In genomic region chr11:120224488-120225255, GRCm38 (mm10) we compare ENCODE assay signal across 8 mouse cellular contexts. TPM values are rescaled to one million over a fixed set of nuclear protein-coding genes. Genes with fewer than 3 reads are reported as not detected.
DNase-seq lines count a peak whose midpoint lies in the region; ATAC-seq and TF ChIP-seq lines count a peak whose summit lies in the region.

No protein-coding gene starts in this region.

- H3K9ac ChIP-seq in hindbrain, embryonic 12.5 days = peak overlapping the region; percentile 97
- H3K9ac ChIP-seq in limb, embryonic 14.5 days (ENCODE audit: low read depth, low read length, severe bottlenecking) = peak overlapping the region; percentile 40
- H3K9ac ChIP-seq in stomach, embryonic 15.5 days = peak overlapping the region; percentile 2; the same call in 1 of the 2 replicates

- ATAC-seq in hindbrain, embryonic 12.5 days (ENCODE audit: low FRiP score) = no peak
- peak; percentile 24; the same call in 1 of the 2 replicates for ATAC-seq in limb, embryonic 14.5 days (ENCODE audit: low FRiP score, low read depth)
- ATAC-seq in stomach, embryonic 15.5 days (ENCODE audit: insufficient read depth, low FRiP score, low read depth) = 0 out of 2 replicates have a peak, but pooled peaks have one; percentile 20

- H3K4me2 ChIP-seq in hindbrain, embryonic 12.5 days (replicated peaks) = peak overlapping the region; percentile 50
- peak overlapping the region; percentile 50 for H3K4me2 ChIP-seq in limb, embryonic 14.5 days (replicated peaks; ENCODE audit: low read depth, low read length, severe bottlenecking)
- peak overlapping the region; percentile 40 for H3K4me2 ChIP-seq in stomach, embryonic 15.5 days

- no peaks in the 10 kb centered on the region for H3K36me3 ChIP-seq in hindbrain, embryonic 12.5 days
- peaks cover 6% of the 10 kb centered on the region; the same call in 1 of the 2 replicates for H3K36me3 ChIP-seq in limb, embryonic 14.5 days (ENCODE audit: control insufficient read depth, insufficient read depth, low read length)
- no peaks in the 10 kb centered on the region for H3K36me3 ChIP-seq in stomach, embryonic 15.5 days
- H3K36me3 ChIP-seq in thymus, adult 2 months (ENCODE audit: control insufficient read depth, insufficient read depth, low read length) = no peaks in the 10 kb centered on the region

- H3K9me3 ChIP-seq in hindbrain, embryonic 12.5 days (replicated peaks) = no peaks in the 10 kb centered on the region
- no peaks in the 10 kb centered on the region for H3K9me3 ChIP-seq in limb, embryonic 14.5 days (ENCODE audit: control insufficient read depth, low read length)
- H3K9me3 ChIP-seq in stomach, embryonic 15.5 days = no peaks in the 10 kb centered on the region

- peaks cover 87% of the 10 kb centered on the region for H3K4me1 ChIP-seq in hindbrain, embryonic 12.5 days
- H3K4me1 ChIP-seq in limb, embryonic 14.5 days (ENCODE audit: control insufficient read depth, insufficient read depth, low read length) = peaks cover 86% of the 10 kb centered on the region
- peaks cover 69% of the 10 kb centered on the region for H3K4me1 ChIP-seq in stomach, embryonic 15.5 days
- H3K4me1 ChIP-seq in thymus, adult 2 months (replicated peaks; ENCODE audit: control insufficient read depth, insufficient read depth, low read length) = peaks cover 33% of the 10 kb centered on the region

- H3K27me3 ChIP-seq in hindbrain, embryonic 12.5 days = no peaks in the 10 kb centered on the region
- H3K27me3 ChIP-seq in limb, embryonic 14.5 days (ENCODE audit: control insufficient read depth, insufficient read depth, low read length) = no peaks in the 10 kb centered on the region
- H3K27me3 ChIP-seq in stomach, embryonic 15.5 days (replicated peaks) = no peaks in the 10 kb centered on the region
- H3K27me3 ChIP-seq in thymus, adult 2 months (ENCODE audit: control insufficient read depth, insufficient read depth, low read length) = no peaks in the 10 kb centered on the region; the same call in 1 of the 2 replicates

- peak overlapping the region; percentile 57 for H3K4me3 ChIP-seq in gastrocnemius, adult 2 months
- peak overlapping the region; percentile 18; the same call in 1 of the 2 replicates for H3K4me3 ChIP-seq in hindbrain, embryonic 12.5 days
- peak overlapping the region; percentile 13; the same call in 1 of the 2 replicates for H3K4me3 ChIP-seq in limb, embryonic 14.5 days (replicated peaks; ENCODE audit: low read length)
- no peak overlapping the region for H3K4me3 ChIP-seq in stomach, embryonic 15.5 days (replicated peaks)
- H3K4me3 ChIP-seq in thymus, adult 2 months (ENCODE audit: control insufficient read depth, insufficient read depth, low read length) = no peak overlapping the region

- intact Hi-C loops in gastrocnemius, adult 2 months (cut with DNase I) = no loop called here

- TF ChIP-seq CTCF in gastrocnemius, adult 2 months (IDR thresholded peaks at IDR 0.05) = no peak
- no peak for TF ChIP-seq CTCF in thymus, adult 2 months (IDR thresholded peaks at IDR 0.05; ENCODE audit: borderline replicate concordance, control insufficient read depth, extremely low read depth, insufficient read depth, low read length, poor library complexity)

- TF ChIP-seq POLR2A in limb, embryonic 14.5 days (IDR thresholded peaks at IDR 0.05; ENCODE audit: borderline replicate concordance, extremely low read depth, insufficient read depth, insufficient read length) = no peak
- no peak for TF ChIP-seq POLR2A in thymus, adult 2 months (IDR thresholded peaks at IDR 0.05; ENCODE audit: control insufficient read depth, extremely low read depth, insufficient read depth, low read length, poor library complexity)

- 25% methylated on average over 11 of the region's 11 CpGs for WGBS in hindbrain, embryonic 12.5 days
- 31% methylated on average over 10 of the region's 11 CpGs for WGBS in limb, embryonic 14.5 days
- 32% methylated on average over 11 of the region's 11 CpGs for WGBS in stomach, embryonic 15.5 days
- WGBS in thymus, adult 2 months = 62% methylated on average over 11 of the region's 11 CpGs

- peak overlapping the region; percentile 77 for H3K27ac ChIP-seq in gastrocnemius, adult 2 months
- H3K27ac ChIP-seq in hindbrain, embryonic 12.5 days = peak overlapping the region; percentile 99
- H3K27ac ChIP-seq in limb, embryonic 14.5 days (replicated peaks; ENCODE audit: low read depth, low read length) = peak overlapping the region; percentile 49; the same call in 1 of the 2 replicates
- H3K27ac ChIP-seq in stomach, embryonic 15.5 days = peak overlapping the region; percentile 69
- H3K27ac ChIP-seq in thymus, adult 2 months (ENCODE audit: control insufficient read depth, insufficient read depth, low read length) = no peak overlapping the region

- DNase-seq in gastrocnemius, adult 2 months = no peak
- no peak for DNase-seq in gastrocnemius, adult 18-20 months (ENCODE audit: low spot score)
- DNase-seq in embryo, embryonic 10.5 days (ENCODE audit: low spot score) = peak; percentile 63
- DNase-seq in limb, embryonic 14.5 days (ENCODE audit: low spot score) = no peak
- no peak for DNase-seq in frontal cortex, adult 2 months (ENCODE audit: extremely low spot score in 1 of 2, low spot score in 1 of 2)
- no peak for DNase-seq in thymus, adult 2 months

RNA-seq across cellular contexts. Expression of gene Bahcc1, which starts 8.1 kb away (rescaled TPM):
- total RNA-seq in gastrocnemius, adult 2 months (2021) = 1 to 10 TPM; 3.5 to 5.3 TPM
- 1 to 10 TPM; 3.4 to 4.6 TPM for total RNA-seq in gastrocnemius, adult 18-20 months (2021)
- polyA plus RNA-seq in hindbrain, embryonic 12.5 days (2016; fragmentation: Nextera tagmentation; extraction: Ambion mirVana) = 21.9 and 23.8 TPM in 2 replicates
- polyA plus RNA-seq in limb, embryonic 14.5 days (2012; rRNA removed) = 22.9 and 28.3 TPM in 2 replicates
- 14.0 and 14.9 TPM in 2 replicates for polyA plus RNA-seq in limb, embryonic 14.5 days (2014; fragmentation: Nextera tagmentation; extraction: Ambion mirVana)
- polyA plus RNA-seq in stomach, embryonic 15.5 days (2015; fragmentation: Nextera tagmentation; extraction: Ambion mirVana) = 7.2 and 7.9 TPM in 2 replicates
- polyA plus RNA-seq in frontal cortex, adult 2 months (2012; rRNA removed) = 16.9 and 17.2 TPM in 2 replicates
- 11.0 and 15.1 TPM in 2 replicates for polyA plus RNA-seq in thymus, adult 2 months (2012; rRNA removed)

Comparison
In these comparisons a context has a peak if more than half of its experiments do, and no peak if none do; other contexts are left out.
1. H3K4me3 ChIP-seq: peak in gastrocnemius, adult 2 months (single experiment), hindbrain, embryonic 12.5 days (single experiment) and limb, embryonic 14.5 days (single experiment); none in stomach, embryonic 15.5 days (single experiment) and thymus, adult 2 months (single experiment).
2. H3K9ac ChIP-seq: peak in every context shown above with its lines; median percentile 97 in hindbrain, embryonic 12.5 days; 40 in limb, embryonic 14.5 days; 2 in stomach, embryonic 15.5 days.
3. Peak in every context shown above with its lines, with median percentiles within 50 percentile points of each other: H3K4me2 ChIP-seq.